Mouse (Mus musculus) skeletal muscle tissue, adult 2 months (tissue): ENCODE measurements at regions not wholly inside any gene's neighbourhood (a gene's known extent, or its start where the extent isn't known, plus 50 kb on each side); places are given as distances from the start of the nearest gene placed in this dataset.
A peak's percentile ranks its signal among the peaks of the same experiment; 100 is the strongest.
"Not testable (repeated sequence)": the region's sequence is repeated elsewhere in the genome, so short reads cannot be mapped to it uniquely, and the experiment has no call there.

Source experiments
- DNase-seq: peaks from one replicate; pipeline ENCODE4 v3.0.0-alpha.2; 2012; ENCODE audit warnings: low read depth, low spot score

DNA sequence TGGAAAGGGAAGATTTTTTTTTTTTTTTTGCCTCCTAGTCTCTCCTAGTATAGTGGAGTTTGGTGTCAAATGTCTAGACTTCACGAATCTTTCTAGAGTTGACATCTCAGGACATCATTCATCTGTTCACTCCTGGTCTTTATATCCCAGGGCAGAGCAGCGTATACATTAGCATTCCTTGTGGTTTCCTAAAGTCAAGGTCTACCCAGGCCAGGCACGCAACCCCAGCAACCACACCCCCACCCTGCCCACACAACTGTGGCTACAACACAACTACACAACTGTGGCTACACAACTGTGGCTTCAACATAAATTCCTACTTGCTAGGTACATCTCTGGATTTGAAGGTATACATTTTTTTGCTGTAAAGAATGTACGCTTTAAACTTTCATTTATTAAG, 122.2 kb downstream of the Ppp1r3a start:
- no peak for DNase-seq

DNA sequence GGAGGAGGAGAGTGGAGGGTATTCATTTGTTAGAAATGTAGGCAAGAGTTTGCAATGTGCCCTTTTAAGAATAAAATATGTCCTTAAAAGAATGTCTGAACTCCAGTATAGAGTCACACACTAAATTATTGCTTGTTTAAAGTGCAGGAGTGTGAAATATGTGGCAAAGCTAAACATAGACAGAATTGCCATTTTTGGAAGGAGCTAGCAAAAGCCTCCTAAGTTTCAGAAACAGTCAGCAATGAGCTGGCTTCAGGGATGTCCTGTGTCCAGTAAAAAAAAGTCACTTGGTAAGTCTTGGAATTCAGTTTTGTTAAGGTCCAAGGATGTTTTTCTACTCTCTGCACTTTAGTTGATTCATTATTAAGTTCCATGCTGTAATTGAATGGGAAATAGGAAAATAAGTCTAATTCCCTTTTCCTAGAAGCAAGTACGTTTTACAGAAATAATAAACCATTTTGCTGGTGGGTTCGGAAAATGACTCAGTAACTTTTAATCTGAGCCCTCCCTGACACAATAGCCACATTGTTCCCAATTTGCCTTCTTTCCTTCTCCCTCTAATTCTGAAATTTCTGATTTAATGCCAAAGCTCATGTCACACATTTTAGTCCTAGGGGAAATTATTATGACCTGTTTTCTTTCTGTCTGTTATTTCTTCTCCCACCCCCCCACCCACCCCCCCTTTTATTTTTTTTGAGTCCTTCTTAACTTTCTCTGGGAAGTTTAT, 123.2 kb downstream of the Ppp1r3a start:
- no peak for DNase-seq

DNA sequence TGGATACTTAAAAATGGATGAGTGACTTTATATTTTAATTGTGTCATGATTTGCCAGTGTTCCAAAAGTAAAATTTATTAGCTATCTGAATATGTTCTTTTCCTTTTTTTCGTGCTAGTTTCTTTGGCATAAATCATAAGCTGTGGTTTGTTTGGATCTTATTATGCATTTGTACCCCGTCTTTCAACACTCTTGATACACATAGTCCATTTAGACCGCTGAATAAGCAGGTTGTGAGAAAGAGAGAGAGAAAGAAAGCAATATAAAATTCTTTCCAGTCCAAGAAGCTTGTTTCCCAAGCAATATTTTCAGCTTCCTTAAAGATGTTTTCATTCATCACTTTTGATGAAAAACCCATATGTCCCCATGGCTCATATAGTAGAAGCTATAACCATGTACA, 138.4 kb downstream of the Ppp1r3a start:
- DNase-seq, result no peak

DNA sequence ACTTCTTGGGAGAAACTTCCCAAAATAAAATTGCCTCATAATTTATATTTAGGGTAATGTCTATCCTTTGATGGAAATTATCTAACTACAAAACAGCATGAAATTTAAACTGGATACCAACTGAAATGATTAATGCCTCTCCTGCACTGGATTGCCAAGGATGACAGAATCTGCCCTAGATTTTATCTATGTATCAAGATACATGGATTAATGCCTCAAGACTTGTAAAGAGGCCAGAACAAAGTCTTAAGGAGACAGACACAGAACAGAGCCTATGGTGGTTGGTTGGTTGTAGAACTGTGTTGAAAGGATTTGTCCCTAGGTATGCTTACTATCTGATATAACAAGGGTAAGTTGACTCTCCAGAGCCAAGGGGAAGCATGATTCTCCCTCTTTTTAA, 147.0 kb downstream of the Ppp1r3a start:
- DNase-seq, result peak; percentile 68

DNA sequence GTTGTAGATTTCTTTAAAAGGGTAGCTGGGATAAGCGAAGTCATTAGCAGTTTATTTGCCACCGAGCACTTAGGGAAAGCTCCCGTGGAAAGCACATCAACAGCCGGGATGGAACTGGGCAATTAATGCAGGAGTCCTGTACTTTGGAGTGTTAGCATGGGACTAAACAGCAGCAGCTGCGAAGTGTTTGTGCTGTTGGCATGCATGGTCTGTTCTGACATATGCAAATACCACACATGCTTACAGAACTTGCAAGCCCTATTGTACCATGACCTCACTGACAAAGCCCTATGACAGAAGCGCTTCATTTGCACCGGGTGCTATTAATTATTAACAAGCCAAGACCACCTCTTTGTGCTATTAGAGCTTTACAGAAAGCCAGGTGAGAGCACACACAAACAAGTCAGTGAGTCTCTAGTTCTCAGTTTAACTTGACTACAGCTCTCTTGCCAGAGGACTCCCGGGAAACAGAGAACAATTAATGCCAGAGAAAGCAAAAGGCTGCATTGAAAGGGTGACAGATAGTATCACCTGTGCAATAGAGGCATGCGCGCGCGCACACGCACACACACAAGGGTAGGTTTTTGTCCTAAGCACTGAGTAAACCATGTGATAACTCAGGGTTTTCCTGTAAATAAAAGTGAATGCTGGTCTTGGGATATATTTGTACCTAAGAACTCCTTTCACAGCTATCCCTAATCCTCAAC, 154.4 kb downstream of the Ppp1r3a start:
- DNase-seq, result no peak

DNA sequence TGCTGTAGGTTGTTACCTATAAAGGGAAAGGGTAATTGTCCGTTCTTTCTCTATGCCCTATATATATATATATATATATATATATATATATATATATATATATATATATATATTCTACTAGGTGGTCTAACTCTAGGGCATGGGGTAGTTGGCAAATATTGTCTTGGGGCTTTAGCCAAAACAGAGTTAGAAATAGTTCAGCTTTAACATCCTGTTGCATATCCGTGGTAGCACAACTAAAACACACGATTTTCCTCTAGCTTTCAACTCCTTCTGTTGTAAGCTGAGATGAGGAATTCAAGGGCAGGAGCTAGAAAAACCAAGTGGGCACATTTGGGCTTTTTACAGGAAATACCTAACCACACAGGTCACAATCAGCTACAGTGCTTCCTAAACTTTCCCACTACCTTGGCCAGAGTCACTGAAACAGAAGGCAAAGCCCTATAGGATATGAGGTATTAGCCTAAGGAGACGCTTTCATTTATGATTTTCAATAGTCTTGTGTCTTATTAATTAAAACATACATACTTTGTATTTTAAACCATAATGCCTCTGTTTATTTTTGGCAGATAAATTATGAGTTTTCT, 158.1 kb downstream of the Ppp1r3a start:
- DNase-seq, result no peak

DNA sequence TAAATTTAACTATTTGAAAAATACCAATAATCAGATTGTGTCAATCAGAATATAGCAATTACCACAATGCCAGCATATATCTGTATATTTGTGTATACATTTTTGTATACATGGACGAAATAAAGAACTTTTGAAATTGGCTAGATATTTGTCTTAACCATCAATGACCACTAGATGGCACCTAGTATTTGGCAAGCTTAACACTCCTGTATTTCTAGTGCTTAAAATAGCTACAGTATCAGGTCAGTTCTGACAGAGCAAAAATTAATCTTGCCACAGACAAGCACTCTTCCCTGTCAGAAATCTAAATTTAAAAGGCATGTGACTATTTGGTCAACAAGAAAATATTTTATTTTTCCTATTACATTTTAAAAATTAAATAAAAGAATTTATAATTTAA, 169.2 kb downstream of the Ppp1r3a start:
- DNase-seq, result peak; percentile 73

DNA sequence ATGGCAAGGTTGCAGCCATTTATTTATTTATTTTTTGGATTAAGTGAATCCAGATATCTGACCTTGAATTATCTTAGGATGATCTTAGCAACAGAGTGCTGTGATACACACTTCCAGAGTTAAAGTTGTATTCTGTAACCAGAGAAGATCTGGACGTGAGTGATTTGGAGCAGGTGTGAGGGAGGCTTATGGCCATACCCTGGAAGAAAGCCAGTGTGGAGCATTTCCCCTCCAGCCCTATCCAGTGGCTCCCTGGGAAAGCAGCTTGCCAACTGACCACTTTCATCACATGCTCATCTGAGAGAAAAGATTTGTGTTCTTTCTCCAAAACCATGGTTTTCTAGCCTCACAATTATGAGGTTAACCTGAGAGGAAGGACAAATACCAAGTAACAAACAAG, 171.2 kb downstream of the Ppp1r3a start:
- DNase-seq, result peak; percentile 89

DNA sequence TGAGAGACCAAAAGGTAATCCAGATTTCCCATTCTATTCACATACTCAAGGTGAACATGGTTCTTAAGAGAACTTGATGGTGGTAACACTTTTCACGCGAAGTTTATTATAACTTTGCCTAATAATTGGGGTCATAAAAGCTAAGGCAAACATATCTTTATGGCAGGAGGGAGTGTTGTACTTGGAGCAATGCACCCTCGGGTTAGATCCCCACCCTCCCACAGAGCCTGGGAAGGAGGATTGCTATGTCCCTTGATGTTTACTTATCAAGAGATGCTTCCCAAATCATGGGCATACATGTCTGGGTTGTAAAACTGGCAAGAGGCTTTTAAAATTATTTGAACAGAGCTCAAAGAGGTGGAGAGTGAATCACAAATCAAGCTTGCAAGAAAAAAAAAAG, 180.5 kb downstream of the Ppp1r3a start:
- no peak for DNase-seq

DNA sequence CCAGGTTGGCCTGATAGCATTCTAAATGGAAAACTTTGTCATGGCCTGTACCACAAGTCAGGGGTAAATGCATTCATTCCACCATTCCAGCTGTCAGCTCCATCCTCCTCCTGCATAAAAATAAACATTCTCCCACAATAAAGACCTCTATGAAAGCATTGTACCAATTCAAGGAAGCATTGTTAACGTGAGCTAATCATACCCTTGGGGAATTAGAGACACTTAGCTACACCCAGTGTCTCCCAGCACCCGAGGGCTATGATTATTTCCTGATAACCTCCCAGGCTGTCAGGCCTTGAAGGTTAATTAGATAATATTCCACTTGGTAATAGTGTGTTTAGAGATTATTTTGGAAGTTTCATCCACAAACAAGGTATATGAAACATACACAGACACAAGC, 182.1 kb downstream of the Ppp1r3a start:
- no peak for DNase-seq

DNA sequence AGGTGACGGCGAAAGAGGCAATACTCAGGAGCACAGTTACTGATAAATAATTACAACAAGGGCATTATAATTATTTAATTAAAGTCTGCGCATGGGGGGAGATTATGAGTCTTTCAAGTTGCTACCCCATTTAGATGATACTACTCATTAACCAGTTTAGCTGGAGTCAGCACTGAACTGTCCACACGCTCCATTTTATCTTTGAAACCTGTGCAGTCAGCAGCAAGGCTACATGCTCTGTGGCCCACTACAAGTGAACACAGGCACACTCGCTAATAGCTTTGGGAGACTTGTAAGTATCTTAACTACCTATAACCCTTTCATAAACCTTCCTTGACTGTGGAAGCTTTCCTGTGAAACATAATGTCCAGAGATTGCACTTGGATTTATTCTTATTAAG, 214.7 kb downstream of the Ppp1r3a start:
- DNase-seq, result no peak

DNA sequence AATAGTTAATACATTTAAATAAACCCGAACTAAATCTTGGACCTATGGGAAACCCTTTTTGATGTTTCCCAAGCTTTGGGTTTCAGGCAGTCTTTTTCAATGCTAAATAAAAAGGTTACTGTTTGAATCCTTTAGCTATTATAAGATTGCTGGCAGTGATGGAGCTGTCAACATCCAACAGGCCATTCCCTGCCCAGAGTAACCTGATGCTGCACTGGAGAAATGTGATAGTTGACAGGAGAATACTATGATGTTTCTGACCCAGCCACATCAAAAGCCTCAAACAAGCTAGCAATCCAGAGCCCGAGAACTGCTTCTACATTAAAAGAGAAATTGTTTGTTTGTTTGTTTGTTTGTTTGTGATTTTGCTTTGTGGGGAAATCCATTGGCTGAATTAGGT, 226.0 kb downstream of the Ppp1r3a start:
- peak; percentile 58 for DNase-seq

DNA sequence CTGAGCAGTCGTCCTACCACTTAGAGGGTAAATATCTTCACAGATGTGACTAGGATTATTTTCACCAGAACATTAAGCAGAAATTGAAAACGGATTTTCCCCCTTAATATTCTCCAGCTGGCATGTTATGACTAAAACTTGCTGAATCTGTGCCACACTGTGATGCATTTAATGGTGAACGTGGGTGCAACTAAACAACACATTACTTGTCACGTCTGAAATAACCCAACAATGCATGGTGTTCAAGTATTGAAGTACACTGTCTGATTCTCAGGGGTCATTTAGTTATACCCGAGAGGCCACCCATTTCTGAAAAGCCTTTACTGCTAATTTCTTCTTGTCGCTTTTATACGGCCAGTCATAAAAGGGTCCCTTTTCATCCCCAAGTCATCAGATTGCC, 226.5 kb downstream of the Ppp1r3a start:
- no peak for DNase-seq

DNA sequence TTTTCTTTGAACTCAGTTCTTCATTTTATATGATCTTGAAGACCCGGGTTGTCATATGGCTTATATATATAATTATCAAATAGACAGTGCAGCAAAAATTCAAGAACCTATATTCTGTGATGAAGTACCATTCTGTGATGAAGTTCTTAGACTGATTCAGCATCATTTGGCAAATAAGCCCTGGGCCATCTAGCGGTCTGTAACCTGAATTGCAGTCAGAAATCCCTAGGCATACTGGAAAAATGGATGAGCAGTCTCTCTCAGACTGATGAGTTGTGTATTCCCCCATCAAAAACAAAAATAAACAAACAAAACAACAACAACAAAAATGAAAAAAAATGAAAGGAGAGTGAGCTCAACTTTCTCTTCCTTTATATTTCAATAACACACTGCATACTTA, 232.3 kb downstream of the Ppp1r3a start:
- DNase-seq, result no peak

DNA sequence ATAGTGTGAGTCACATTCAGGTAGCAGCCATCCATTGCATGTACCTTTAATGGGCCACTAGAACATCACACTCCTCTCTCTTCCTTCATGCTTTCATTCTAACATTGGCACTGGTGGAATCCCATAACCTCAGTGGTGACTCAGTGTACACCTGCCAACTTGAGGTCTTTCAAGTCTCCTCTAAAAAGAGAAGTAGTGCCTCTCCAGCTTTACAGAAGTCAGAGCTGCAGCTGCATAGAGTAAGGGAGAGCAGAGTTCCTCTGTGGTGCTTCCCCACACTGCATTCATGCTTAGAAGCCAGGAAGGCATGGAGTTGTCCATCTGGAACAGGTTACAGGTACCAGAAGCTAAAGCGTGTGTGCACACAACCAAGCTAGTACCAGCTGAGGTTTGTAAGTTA, 233.8 kb downstream of the Ppp1r3a start:
- DNase-seq, result no peak

DNA sequence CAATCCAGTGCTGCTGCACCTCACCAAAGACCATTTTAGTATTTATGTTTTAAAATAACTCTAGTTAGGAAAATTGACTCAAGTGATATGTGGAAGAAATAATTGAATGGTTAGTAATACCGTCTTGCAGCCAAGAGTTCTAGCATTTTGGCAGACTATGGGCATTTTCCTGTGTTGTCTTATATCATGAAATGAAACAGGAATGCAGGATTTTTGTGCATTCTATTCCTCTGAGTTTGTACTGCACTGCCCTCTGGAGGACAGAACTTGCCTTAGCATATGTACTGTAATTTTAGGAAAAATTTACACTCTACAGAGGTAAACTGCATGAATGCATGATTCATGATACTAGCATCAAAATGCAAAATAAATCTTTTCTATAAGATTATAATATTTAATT, 250.9 kb downstream of the Ppp1r3a start:
- no peak for DNase-seq

DNA sequence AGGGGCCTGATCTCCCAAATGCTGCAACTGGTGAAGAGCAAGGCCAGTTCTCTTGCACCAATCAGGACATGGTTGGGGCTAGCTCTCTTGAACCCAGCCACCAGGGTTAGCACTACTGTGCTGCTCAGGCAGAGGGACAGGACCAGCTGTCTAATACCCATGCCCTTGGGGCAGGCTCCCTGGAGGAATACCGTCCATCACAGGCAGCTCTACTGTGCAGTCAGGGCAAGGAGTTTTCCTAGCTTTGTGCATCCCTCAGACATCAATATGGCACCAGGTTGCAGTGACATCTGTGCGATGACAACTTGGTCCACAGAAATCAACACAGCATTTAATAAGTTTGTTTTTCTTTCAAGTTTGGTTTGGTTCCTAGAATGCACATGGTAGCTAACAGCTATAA, 254.4 kb downstream of the Ppp1r3a start:
- DNase-seq, result no peak

DNA sequence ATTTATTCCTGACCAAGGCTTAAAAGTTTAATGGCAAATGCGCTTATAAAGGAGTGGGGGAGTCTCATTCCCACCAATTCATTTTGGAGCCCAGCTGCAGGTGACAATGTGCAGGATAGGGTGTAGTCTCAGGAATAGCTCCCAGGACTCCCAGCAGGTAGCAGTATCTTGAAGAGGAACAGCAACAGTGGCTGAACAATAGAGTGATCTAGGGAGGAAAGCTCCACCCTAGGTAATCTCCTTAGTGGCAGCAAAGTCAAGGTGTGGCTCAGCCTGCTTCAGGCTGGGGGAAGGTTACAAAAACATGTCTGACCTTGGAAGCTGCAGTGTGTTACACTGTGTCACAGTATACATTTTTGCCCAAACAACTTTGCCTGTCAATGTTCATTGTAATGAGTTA, 255.2 kb downstream of the Ppp1r3a start:
- DNase-seq, result not testable (repeated sequence)

DNA sequence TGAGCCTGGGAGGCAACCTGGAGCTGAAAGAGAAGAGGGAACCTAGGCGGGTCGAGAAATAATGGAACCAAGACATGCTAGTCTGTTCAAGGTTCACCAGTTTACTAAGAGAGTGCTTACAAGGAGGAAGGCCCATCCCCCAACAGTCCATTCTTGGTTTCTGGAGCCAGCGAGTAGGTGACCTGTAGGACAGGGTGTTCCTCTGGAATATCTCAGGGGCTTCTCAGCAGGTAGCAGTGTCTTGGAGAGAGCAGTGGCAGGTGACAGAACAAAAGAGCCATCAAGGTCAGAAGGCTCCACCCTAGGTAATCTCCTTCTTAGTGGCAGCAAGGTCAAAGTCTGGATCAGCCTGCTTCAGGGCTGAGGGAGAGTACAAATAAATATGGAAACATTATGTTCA, 268.4 kb downstream of the Ppp1r3a start:
- not testable (repeated sequence) for DNase-seq

DNA sequence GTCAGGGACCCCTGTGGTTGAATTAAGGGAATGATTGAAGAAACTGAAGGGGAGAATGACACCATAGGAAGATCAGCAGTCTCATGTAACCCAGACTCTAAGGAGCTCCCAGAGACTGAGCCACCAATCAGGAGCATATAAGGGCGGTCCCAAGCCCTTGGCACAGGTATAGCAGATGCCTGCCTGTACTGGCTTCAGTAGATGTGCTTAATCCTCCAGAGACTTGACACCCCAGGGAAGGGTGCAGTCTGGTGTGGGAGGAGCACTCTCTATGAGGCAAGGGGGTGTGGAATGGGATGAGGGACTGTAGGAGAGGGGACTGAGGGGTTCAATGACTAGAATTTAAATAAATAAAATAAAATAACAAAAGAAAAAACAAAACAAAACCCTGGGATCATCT, 298.7 kb downstream of the Ppp1r3a start:
- no peak for DNase-seq

DNA sequence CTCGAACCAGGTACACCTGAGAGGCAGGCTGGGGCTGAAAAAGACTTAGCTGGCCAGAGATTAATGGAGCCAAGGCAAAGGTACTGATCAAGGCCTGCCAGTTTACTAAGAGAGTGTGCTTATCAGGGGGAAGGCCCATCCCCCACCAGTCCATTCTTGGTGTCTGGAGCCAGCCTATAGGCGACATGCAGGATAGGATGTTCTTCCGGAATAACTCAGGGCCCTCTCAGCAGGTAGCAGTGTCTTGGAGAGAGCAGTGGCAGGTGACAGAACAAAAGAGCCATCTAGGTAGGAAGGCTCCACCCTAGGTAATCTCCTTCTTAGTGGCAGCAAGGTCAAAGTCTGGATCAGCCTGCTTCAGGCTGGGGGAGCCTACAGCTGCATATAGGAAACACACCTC, 301.8 kb downstream of the Ppp1r3a start:
- DNase-seq, result not testable (repeated sequence)

DNA sequence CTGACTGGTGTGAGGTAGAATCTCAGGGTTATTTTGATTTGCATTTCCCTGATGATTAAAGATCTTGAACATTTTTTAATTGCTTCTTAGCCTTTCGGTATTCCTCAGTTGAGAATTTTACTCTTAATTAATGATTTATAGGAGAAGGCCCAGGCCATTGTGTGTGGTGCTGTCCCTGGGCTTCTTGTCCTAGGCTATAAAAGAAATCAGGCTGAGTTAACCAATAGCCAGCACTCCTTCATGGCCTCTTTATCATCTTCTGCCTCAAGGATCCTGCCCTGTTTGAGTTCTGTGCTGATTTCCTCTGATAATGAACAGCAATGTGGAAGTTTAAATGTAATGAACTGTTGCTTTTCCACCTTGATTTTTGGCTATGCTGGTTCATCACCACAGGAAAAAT, 323.3 kb downstream of the Ppp1r3a start:
- DNase-seq, result no peak

DNA sequence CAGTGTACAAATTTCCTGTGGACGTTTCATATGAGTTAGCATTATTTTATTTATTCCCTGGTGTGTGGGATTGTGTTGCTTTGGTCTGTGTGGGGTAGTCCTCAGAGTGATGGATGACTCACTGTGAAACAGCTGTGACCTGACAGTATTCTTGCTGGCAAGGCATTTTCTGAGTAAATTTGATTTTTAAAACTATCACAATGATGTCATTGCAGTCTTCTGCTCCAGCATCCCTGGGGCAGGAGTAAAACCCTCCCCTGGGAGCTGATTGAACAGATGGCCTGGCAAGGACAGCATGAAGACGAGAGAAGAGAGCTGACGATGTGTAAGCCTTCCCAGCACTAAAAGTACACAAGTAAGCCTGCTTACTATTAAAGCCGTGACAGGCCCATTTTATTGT, 345.3 kb downstream of the Ppp1r3a start:
- DNase-seq, result peak; percentile 43
